Mouse (Mus musculus): ENCODE results near the gene Stxbp6.

Gene Stxbp6

GRCm38 (mm10) chr12:44908028-44908702 lies 166.3 kb downstream of the Stxbp6 start:
- no peak for DNase-seq

DNA sequence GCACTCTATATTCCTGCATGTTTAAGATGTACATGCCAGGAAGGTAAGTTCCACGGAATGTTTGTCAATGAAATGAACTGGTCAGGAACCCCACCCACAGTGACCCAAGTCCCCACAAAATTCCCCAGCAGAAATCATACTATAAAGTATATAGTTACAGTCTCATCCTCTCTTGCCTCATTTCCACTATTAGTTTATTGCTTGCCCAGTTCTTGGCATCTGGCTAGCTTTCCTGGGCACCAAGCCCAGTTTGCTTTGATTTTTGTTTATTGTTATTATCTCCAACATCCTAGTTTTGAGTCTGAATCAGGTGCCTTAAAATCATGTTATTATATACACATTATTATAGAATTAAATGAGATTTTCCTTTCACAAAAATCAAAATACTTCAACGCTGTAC lies 168.5 kb downstream of the Stxbp6 start:
- peak; percentile 18 for DNase-seq

- DNase-seq = no peak
Observed at GRCm38 (mm10) chr12:44903205-44903732, 171.2 kb downstream of the Stxbp6 start.

DNA sequence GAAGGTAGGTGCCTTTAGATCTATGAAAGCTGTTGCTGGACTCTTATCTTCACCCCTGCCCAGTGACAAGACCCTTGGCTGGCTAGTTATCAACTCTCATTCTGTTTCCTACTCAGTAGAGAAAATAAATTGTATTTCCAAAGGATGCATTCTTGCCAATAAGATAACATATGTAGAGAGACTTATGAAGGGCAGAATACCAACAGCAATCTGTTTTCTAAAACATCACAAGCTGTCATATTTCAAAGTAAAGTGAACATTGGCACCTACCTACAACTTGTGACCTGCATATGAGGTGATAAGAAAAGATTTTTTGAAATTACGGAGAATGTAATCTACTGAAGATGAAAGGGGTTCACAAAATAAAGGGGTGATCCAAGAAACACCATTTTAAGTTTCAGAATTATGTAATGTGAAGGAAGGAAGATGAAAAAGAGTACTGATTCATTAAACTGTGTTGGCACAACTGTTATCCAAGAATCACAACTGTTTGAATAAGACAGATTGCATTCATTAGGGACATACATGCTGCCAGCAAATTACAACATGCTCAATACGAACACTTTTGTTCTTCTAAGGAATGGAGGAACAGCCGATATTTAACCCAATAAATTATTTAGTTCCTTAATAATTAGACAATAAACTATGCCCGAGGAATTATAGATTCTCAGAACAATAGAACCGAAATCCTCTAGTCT lies 175.2 kb downstream of the Stxbp6 start:
- no peak for DNase-seq

- no peak for DNase-seq
Observed at GRCm38 (mm10) chr12:44896460-44896859, 178.0 kb downstream of the Stxbp6 start.

GRCm38 (mm10) chr12:44889677-44890393 lies 184.7 kb downstream of the Stxbp6 start:
- no peak for DNase-seq

DNA sequence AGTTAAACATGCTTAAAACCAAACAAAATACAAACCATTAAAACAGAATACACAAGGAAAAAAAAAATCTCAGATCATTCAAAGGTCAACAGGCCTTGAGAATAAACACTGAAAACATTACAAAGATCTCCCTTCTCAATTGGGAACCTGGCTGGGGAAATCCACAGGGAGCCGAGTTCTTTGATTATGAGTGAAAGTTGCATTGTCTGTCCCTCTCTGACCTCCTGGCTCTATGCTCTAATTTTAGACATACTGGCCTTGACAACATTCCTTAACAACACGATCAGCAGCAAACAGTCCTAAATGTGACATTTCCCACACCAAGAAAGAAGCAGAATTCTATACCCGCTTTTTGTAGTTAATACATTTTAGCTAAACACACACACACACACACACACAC lies 187.7 kb downstream of the Stxbp6 start:
- no peak for DNase-seq

DNA sequence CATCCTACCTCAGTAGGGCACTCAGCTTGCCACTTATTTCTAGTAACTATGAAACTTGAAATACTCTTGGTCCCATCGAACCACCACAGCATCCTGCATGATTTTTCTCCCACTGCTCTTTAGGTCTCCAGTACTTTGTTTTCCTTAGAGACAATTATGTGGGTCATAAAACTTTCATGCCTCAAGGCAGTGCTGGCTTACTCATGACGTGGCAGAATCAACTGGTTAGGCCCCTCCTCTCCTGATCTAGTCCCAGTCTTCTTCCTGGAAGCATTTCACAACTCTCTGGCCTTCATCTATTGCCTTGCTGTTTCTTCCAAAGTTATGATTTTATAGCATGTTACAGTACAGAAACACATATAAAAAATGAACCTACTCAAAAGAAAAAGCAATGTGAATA lies 201.8 kb downstream of the Stxbp6 start:
- no peak for DNase-seq

DNA sequence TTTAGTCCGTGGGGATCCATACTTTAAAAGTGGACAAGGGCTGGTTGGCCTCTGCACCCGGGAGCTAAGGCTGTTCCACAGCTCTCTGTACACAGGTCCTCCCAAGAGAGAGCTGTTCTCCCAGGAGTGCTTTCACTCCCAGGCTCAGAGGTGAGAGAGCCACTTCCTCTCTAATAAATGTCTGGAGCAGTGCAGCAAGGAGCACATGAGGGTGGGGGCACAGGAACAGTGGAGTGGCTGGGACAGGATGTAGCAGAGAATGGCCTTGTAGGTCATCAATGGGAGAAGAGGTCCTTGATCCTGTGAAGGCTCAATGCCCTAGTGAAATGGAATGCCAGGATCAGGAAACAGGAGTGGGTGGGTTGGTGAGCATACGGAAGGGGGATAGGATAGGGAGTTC lies 209.1 kb downstream of the Stxbp6 start:
- DNase-seq = no peak

DNA sequence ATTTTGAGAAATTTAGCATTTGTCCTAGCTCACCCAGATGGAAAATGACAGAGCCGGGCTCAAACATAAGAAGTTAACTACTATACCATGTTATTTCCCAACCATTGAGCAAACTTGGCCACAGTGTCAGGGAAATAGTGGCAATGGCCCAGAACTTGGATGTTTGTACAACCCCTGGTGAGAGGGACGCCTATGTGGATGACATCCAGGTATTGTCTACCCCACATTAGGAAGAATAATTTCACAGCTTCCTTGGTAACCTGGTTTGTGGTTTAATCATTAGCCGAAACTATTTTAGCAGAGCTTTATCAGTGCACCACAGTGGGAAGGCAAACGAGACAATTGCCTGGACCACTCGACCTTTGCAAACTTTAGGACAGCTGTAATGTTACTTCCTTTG lies 215.1 kb downstream of the Stxbp6 start:
- no peak for DNase-seq

DNA sequence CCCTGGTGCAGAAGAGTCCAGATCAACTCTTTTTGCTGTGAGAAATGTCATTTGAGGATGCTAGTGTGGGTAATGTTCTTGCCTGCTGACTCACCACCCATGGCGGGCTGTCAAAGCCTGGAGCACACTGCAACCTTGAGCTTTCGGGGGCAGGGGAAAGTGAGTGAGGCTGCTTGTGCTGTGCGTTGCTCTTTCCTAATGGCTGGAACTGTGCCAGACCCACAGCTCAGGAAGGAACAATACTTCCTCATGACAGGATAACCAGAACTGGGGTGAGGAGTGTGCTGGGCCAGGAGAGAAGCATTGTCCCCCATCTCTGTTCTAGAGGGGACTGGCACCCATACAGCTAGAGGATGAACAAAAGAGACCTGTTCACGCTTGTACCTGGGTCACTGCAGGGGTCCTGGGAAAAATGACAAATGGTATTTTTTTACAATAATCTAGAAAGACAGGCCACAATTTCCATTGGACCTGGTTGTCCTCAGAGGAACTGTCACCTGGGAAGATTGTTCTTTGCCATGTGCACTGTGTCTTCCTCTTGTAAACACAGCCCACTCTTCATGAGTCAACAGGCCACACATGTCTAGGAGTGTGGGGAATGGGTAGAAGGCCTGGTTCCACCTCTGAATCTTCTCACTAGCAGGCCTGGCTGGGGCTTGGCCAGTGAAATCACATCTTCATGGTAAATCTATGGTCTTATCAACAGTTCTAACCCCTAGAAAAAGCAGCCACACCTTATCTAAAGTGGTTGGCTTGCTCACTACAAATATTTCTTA lies 216.2 kb downstream of the Stxbp6 start:
- peak; percentile 68 for DNase-seq

- no peak for DNase-seq
Observed at GRCm38 (mm10) chr12:44852024-44852423, 222.5 kb downstream of the Stxbp6 start.

GRCm38 (mm10) chr12:44850516-44850915 lies 224.0 kb downstream of the Stxbp6 start:
- no peak for DNase-seq

DNA sequence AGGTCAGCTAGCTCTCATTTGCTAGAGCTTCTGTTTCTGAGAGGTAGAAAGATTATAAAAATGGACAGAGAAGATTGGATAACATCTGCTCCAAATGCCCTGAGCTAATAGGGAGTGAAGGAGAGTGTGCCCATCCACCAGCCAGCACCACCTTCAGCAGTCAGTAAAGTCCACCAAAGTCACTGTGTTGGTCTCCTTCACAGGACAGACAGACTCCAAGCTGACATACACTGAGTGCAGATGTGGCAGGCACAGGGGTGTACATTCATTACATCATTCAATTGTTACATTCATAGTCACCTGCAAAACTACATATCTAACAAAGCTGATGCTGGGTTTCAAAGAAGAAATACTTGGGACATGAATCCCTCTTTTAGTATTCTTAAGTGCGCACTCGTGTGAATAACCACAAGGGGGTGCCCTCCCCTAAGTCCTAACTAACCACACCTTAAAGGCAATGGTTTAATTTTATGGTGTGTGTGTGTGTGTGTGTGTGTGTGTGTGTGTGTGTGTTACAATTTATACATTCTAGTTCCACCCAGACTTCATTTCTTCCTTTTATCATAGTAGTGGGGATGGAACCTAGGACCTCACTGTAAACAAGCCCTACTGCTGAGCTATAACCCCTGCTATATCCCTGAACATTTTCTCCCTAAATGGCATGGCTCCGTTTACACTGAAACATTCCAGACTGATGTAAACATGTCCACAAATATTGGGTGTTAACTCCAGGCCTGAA lies 225.9 kb downstream of the Stxbp6 start:
- peak; percentile 70 for DNase-seq

- DNase-seq = no peak
Observed at GRCm38 (mm10) chr12:44840585-44840984, 233.9 kb downstream of the Stxbp6 start.

DNA sequence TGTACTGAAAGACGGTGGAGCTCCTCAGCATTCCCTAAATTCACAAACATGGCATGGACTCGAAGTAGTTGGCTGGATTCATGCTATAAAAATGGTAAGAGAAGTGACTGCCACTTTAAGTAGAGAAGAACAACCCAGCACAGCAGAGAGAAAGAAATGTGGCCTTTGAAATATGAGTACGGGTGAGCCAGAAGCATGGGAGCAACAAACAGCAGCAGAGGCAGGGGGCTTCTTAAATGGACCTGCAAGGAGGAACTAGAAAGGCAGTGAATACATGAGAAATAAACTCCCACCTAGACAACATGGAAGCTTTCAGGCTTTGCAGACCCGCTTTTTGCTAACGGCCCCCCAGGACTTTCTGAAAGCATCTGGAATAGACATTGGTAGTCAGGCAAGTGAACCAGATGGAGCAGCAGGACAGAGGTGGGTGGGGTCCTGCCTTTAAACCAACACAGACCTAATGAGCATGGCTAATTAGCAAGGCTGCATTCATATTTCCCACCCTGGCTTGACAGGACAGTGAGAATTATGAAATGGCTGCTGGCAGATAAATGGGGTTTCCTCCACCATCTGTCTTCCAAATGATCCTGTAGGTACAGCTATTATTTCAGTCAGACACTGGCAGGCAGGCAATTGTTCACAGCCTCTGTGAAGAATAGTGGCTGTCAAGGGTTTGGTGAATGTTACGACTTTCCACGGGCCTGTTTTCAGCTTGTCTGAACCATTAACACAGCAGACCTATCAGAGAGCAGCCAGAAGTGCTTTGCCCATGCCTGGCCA lies 234.7 kb downstream of the Stxbp6 start:
- no peak for DNase-seq

- no peak for DNase-seq
Observed at GRCm38 (mm10) chr12:44835879-44836467, 238.5 kb downstream of the Stxbp6 start.

DNA sequence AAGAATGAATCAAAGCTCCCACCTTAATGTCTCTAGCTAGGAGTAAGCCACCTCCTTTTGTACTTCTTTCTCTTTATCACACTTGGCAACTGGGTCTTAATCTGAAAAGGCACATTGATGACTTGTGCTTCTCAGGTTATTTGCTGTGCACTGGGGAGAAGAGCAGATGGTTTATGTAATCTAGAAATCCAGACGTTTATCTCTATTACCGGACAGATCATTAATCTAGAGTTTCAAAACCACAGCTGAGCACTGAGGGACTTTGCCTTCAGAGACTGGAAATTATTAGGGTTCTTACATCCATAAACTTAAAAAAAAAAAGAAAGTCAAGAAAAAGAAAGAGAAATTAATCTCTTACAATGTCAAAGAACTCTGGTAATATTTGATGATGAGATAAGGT lies 262.6 kb downstream of the Stxbp6 start:
- DNase-seq = no peak

DNA sequence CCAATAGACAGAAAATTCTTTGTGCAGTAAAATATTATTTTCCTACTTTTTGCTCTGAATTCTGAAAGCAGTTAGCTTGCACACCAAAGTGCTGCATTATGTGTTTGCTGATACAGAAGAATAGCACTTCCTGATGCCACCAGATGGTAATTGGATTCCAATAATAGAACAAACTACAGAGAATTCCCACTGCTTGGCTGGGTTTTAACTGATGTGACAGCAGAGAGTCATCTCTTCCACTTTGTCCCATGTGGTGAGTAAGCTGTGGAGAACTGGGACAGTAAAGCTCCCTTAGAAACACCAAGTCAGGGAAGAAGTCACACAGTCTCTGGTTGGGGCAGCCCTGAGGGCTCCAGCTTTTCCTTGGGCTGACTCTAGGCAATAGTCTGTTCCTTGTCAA lies 270.3 kb downstream of the Stxbp6 start:
- no peak for DNase-seq

Measured in kidney, postnatal 10 days (tissue).